Mouse (Mus musculus): ENCODE data around the gene Gm8914.
"Not testable (repeated sequence)": the region's sequence is repeated elsewhere in the genome, so short reads cannot be mapped to it uniquely, and the experiment has no call there.

Gene Gm8914

DNA sequence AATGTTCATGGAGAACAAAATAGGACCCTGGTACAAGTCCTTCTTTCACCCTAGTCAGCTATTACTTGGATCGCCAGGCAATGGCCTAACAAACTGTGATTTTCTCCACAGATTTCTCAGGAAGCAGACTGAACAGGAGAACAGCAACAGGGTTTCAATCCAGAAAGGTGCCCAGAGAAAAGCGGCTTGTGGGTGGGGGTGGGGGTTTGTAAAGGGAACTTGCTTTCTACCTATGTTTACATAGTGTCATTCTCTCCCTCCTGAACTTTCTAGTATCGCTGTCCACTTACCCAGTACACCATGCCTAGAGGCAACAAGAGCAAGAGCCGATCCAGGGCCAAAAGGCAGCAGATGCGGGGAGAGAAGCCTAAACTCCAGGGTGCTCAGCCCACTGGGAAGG, at the start of gene Gm8914:
Gene Gm8914, plus strand, starts transcription at position 301 of the 400 bp plus-strand sequence.
- DNase-seq (ENCODE audit: low read depth in 1 of 2, low spot score in 2 of 2): not testable (repeated sequence)

Measured in monocyte, adult 2 months (primary cell).